Comparison of ENCODE assay signal across 8 mouse cellular contexts in the genomic region with DNA sequence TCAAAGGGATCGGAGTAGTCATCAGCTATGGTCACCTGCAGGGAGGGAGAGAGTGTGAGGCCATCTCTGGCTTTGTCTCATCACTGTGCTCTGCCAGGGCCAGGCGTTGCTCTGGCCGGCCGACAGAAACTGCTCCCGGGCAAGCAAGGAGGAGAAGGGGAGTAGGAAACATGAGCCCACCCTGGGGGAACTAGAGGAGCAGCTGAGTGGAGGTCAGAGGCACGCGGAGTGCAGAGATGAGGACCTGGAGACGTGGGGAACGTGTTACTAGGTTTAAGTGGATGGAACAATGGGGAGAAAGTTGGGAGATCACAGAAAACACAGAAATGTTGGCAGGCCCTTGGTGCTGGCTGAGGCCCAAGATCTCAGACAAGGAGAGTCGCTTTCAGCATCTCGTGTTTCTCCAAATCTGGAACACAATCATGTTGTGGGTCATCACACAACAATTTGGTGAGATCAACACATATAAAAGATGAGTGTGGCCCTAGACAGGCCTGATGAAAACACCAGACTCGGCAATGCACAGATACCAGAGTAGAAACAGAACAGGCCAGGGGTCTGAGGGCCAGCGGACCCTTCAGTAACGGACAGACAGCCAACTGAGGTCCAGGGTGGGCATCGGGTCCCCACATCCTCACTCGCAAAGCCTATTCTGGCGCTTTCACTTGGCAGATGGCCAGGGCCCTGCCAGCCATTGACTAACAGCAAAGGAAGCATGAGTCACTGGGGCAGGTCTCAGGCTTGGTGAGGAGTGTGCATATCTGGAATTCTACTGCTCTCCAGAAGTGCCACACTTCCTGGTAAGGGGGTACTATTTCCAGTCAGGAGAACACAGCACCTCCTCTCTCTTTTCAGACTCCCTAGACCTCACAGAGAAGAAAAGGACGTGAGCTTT. TPM values are rescaled to one million over a fixed set of nuclear protein-coding genes. Genes with fewer than 3 reads are reported as not detected.
DNase-seq lines count a peak whose midpoint lies in the region; ATAC-seq and TF ChIP-seq lines count a peak whose summit lies in the region.

No protein-coding gene starts in this region.

- no peaks in the 10 kb centered on the region for H3K9me3 ChIP-seq in embryonic facial prominence, embryonic 15.5 days (replicated peaks)
- H3K9me3 ChIP-seq in heart, embryonic 14.5 days (ENCODE audit: control insufficient read depth, low read length): no peaks in the 10 kb centered on the region

- no peak overlapping the region for H3K9ac ChIP-seq in embryonic facial prominence, embryonic 15.5 days
- H3K9ac ChIP-seq in heart, embryonic 14.5 days (ENCODE audit: low read length): peak overlapping the region; percentile 52

- H3K4me2 ChIP-seq in embryonic facial prominence, embryonic 15.5 days (replicated peaks): peak overlapping the region; percentile 8
- H3K4me2 ChIP-seq in heart, embryonic 14.5 days (ENCODE audit: low read length): peak overlapping the region; percentile 48

- TF ChIP-seq POLR2A in small intestine, adult 2 months (IDR thresholded peaks at IDR 0.05; ENCODE audit: low read depth, low read length): no peak

- H3K27me3 ChIP-seq in C2C12 (ENCODE audit: control insufficient read depth, insufficient read depth, insufficient read length): no peaks in the 10 kb centered on the region
- H3K27me3 ChIP-seq in embryonic facial prominence, embryonic 15.5 days: no peaks in the 10 kb centered on the region
- H3K27me3 ChIP-seq in heart, embryonic 14.5 days (ENCODE audit: control insufficient read depth, insufficient read depth, low read length): no peaks in the 10 kb centered on the region
- H3K27me3 ChIP-seq in small intestine, adult 2 months (ENCODE audit: control insufficient read depth, insufficient read depth, low read length): no peaks in the 10 kb centered on the region

- H3ac ChIP-seq in C2C12 (ENCODE audit: control insufficient read depth, insufficient read length, low read depth): peak overlapping the region; percentile 56

- WGBS in embryonic facial prominence, embryonic 15.5 days: 19% methylated on average over 18 of the region's 18 CpGs
- 15% methylated on average over 18 of the region's 18 CpGs for WGBS in heart, embryonic 14.5 days
- WGBS in small intestine, adult 2 months: 34% methylated on average over 18 of the region's 18 CpGs

- H3K4me3 ChIP-seq in C2C12 (ENCODE audit: insufficient read depth, poor library complexity, severe bottlenecking): peak overlapping the region; percentile 27
- H3K4me3 ChIP-seq in embryonic facial prominence, embryonic 15.5 days (replicated peaks): no peak overlapping the region
- no peak overlapping the region for H3K4me3 ChIP-seq in heart, embryonic 14.5 days (ENCODE audit: control insufficient read depth in 1 of 2, insufficient read depth in 1 of 2, low read depth in 1 of 2, low read length in 2 of 2)
- H3K4me3 ChIP-seq in small intestine, adult 2 months (ENCODE audit: low read depth, low read length): peak overlapping the region; percentile 8; the same call in 1 of the 2 replicates

- H3K79me3 ChIP-seq in C2C12 (ENCODE audit: low read depth): peaks cover 39% of the 10 kb centered on the region

- peaks cover 80% of the 10 kb centered on the region for H3K4me1 ChIP-seq in embryonic facial prominence, embryonic 15.5 days
- peaks cover 71 to 92% of the 10 kb centered on the region in 2 experiments for H3K4me1 ChIP-seq in heart, embryonic 14.5 days (ENCODE audit: control insufficient read depth in 2 of 2, insufficient read depth in 2 of 2, low read length in 2 of 2)
- H3K4me1 ChIP-seq in small intestine, adult 2 months (ENCODE audit: control insufficient read depth, insufficient read depth, insufficient read length, low read length): peaks cover 65% of the 10 kb centered on the region

- peak; percentile 40; the same call in 1 of the 2 replicates for ATAC-seq in embryonic facial prominence, embryonic 15.5 days (ENCODE audit: insufficient number of reproducible peaks, low FRiP score, low TSS enrichment, low read depth)
- ATAC-seq in heart, embryonic 14.5 days (ENCODE audit: insufficient number of reproducible peaks, insufficient read depth, low FRiP score, low read depth): peak; percentile 75

- H3K79me2 ChIP-seq in C2C12 (ENCODE audit: control insufficient read depth, insufficient read depth): peaks cover 91% of the 10 kb centered on the region

- peaks cover 33% of the 10 kb centered on the region for H3K36me3 ChIP-seq in C2C12 (ENCODE audit: control insufficient read depth, insufficient read depth)
- peaks cover 3% of the 10 kb centered on the region; the same call in 1 of the 2 replicates for H3K36me3 ChIP-seq in embryonic facial prominence, embryonic 15.5 days
- peaks cover 22% of the 10 kb centered on the region; the same call in 1 of the 2 replicates for H3K36me3 ChIP-seq in heart, embryonic 14.5 days (ENCODE audit: control insufficient read depth, insufficient read depth, low read length)
- H3K36me3 ChIP-seq in small intestine, adult 2 months (ENCODE audit: control insufficient read depth, insufficient read depth, low read length): 0 out of 2 replicates have a peak, but pooled peaks cover 3% of the 10 kb centered on the region

- H3K27ac ChIP-seq in embryonic facial prominence, embryonic 15.5 days (replicated peaks): peak overlapping the region; percentile 75
- H3K27ac ChIP-seq in heart, embryonic 14.5 days (replicated peaks in 1 of 2; ENCODE audit: control insufficient read depth in 1 of 2, insufficient read depth in 1 of 2, low read depth in 2 of 2, low read length in 2 of 2): peak overlapping the region; percentile 90 to 92
- H3K27ac ChIP-seq in small intestine, adult 2 months (ENCODE audit: insufficient read depth, low read depth, low read length): peak overlapping the region; percentile 76

- TF ChIP-seq CTCF in C2C12 (IDR thresholded peaks at IDR 0.05; ENCODE audit: control insufficient read depth, insufficient read depth, insufficient read length): no peak
- TF ChIP-seq CTCF in small intestine, adult 2 months (IDR thresholded peaks at IDR 0.05; ENCODE audit: extremely low read depth, insufficient read length, insufficient replicate concordance, low read depth, low read length): no peak

- DNase-seq in adrenal gland, postnatal 10 days: peak; percentile 89
- peak; percentile 91 for DNase-seq in kidney, postnatal 10 days
- peak; percentile 90 to 92 for DNase-seq in lung, postnatal 4 days
- DNase-seq in spleen, adult 18-20 months: no peak

TF ChIP-seq in C2C12, 6 proteins besides CTCF, POLR2A, EP300 and RAD21:
- TF ChIP-seq MYOG (IDR thresholded peaks at IDR 0.05; ENCODE audit: control insufficient read depth, extremely low read depth, insufficient read length) (no peak), CEBPB (IDR thresholded peaks at IDR 0.05; ENCODE audit: low read depth) (peak; percentile 42), FOSL1 (IDR thresholded peaks at IDR 0.05; ENCODE audit: insufficient read depth, low read length, poor library complexity, severe bottlenecking) (peak; percentile 53), MAX (IDR thresholded peaks at IDR 0.05) (no peak), MYOD1 (IDR thresholded peaks at IDR 0.05; ENCODE audit: control insufficient read depth, insufficient read length, low read depth) (peak; percentile 22), USF1 (IDR thresholded peaks at IDR 0.05; ENCODE audit: low read depth) (no peak)

RNA-seq across cellular contexts. Expression of a gene that starts 42.9 kb away (rescaled TPM):
- 35.1 TPM for polyA plus RNA-seq in C2C12 (2012; fragmentation: generic; extraction: Trizol)
- 10 to 100 TPM; 40.4 to 72.5 TPM for total RNA-seq in adrenal gland, postnatal 10 days (2021)
- polyA plus RNA-seq in embryonic facial prominence, embryonic 15.5 days (2015; fragmentation: Nextera tagmentation; extraction: Ambion mirVana): 9.1 and 9.9 TPM in 2 replicates
- polyA plus RNA-seq in heart, embryonic 14.5 days (2014; fragmentation: Nextera tagmentation; extraction: Ambion mirVana): 15.3 and 19.0 TPM in 2 replicates
- 33.0 and 71.5 TPM in 2 replicates for polyA plus RNA-seq in small intestine, adult 2 months (2012; rRNA removed)

Comparison
In these comparisons a context has a peak if more than half of its experiments do, and no peak if none do; other contexts are left out.
1. H3K4me3 ChIP-seq: peak in C2C12 (single experiment) and small intestine, adult 2 months (single experiment); none in embryonic facial prominence, embryonic 15.5 days (single experiment) and heart, embryonic 14.5 days (0 of 2).
2. DNase-seq: peak in adrenal gland, postnatal 10 days (single experiment), kidney, postnatal 10 days (single experiment) and lung, postnatal 4 days (2 of 2); none in spleen, adult 18-20 months (0 of 2).
3. Peak in every context shown above with its lines, with median percentiles within 50 percentile points of each other: H3K27ac ChIP-seq.